Comparison of ENCODE assay signal across 9 mouse cellular contexts in the genomic region with DNA sequence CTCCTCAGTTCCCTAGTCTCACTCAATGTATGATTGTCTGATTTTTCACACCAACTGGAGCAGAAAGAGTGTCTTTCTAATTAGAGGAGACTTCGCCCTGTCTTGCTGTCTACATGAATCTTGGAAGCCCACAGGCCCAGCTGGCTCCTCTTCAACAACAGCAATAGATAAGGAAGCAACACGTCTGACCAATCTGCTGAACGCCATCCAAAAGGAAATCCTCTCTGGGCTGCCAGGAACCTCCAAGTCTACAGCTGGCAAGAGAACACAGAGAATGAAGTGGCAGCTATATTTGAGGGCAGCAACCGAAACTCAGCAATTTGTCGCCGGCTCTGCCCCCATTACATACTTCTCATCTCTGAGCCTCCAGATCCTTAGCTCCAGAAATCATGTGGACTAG.
A peak's percentile ranks its signal among the peaks of the same experiment; 100 is the strongest.
DNase-seq lines count a peak whose midpoint lies in the region; ATAC-seq and TF ChIP-seq lines count a peak whose summit lies in the region.
"Had no signal": no experiment of that assay in that cellular context is flagged by ENCODE, and none has a peak within 500 bp of the region (broad histone marks: within the 10 kb centered on the region; RNA-seq: fewer than 3 reads in every experiment).

No protein-coding gene starts in this region.

- no peaks in the 10 kb centered on the region for H3K9me3 ChIP-seq in kidney, postnatal 0 days (replicated peaks; ENCODE audit: low read length)
- H3K9me3 ChIP-seq: midbrain, embryonic 15.5 days had no signal

- 59% methylated on average over 6 of the region's 6 CpGs for WGBS in kidney, postnatal 0 days

- no peak for TF ChIP-seq CTCF in kidney, postnatal 0 days (IDR thresholded peaks at IDR 0.05; ENCODE audit: low read depth)

- H3K4me3 ChIP-seq in kidney, postnatal 0 days (replicated peaks; ENCODE audit: low read depth, low read length): no peak overlapping the region
- H3K4me3 ChIP-seq: midbrain, embryonic 15.5 days had no signal

- no peak overlapping the region for H3K9ac ChIP-seq in kidney, postnatal 0 days (ENCODE audit: low read depth, low read length)
- H3K9ac ChIP-seq: midbrain, embryonic 15.5 days had no signal

- H3K27me3 ChIP-seq in kidney, postnatal 0 days (ENCODE audit: insufficient read depth, low read length): no peaks in the 10 kb centered on the region
- H3K27me3 ChIP-seq: midbrain, embryonic 15.5 days had no signal

- peak; percentile 30 to 54 for DNase-seq in left cerebral cortex, postnatal 14 days (ENCODE audit: low spot score in 2 of 2)
- DNase-seq in left cerebral cortex, adult 11 months (ENCODE audit: low spot score): no peak
- DNase-seq in kidney, postnatal 0 days (ENCODE audit: low spot score): peak; percentile 49
- peak; percentile 11 for DNase-seq in right cerebral cortex, adult 18-20 months
- DNase-seq in B cell, adult 2 months: no peak
- DNase-seq in layer of hippocampus, postnatal 25 days (ENCODE audit: extremely low spot score in 1 of 2, low spot score in 1 of 2): no peak

- no peak overlapping the region for H3K27ac ChIP-seq in kidney, postnatal 0 days
- H3K27ac ChIP-seq: midbrain, embryonic 15.5 days had no signal

- H3K4me1 ChIP-seq in kidney, postnatal 0 days (replicated peaks; ENCODE audit: insufficient read depth, low read length): no peaks in the 10 kb centered on the region
- H3K4me1 ChIP-seq: midbrain, embryonic 15.5 days had no signal

- peak; percentile 73 for ATAC-seq in frontal cortex, adult (ENCODE audit: low TSS enrichment)
- ATAC-seq in kidney, postnatal 0 days (replicated peaks; ENCODE audit: low FRiP score, low read depth): no peak
- ATAC-seq in megakaryocyte-erythroid progenitor cell, adult 5-6 weeks (replicated peaks; ENCODE audit: low FRiP score, low TSS enrichment, poor library complexity, severe bottlenecking): no peak
- ATAC-seq: midbrain, embryonic 15.5 days had no signal

- intact Hi-C loops in left cerebral cortex, postnatal 14 days (cut with DNase I): no loop called here

- no peaks in the 10 kb centered on the region for H3K36me3 ChIP-seq in kidney, postnatal 0 days (ENCODE audit: insufficient read depth, low read length)
- H3K36me3 ChIP-seq: midbrain, embryonic 15.5 days had no signal

- no peak overlapping the region for H3K4me2 ChIP-seq in kidney, postnatal 0 days (ENCODE audit: low read length)
- H3K4me2 ChIP-seq: midbrain, embryonic 15.5 days had no signal

Comparison
In these comparisons a context has a peak if more than half of its experiments do, and no peak if none do; other contexts are left out.
1. DNase-seq: peak in left cerebral cortex, postnatal 14 days (2 of 2), kidney, postnatal 0 days (single experiment) and right cerebral cortex, adult 18-20 months (single experiment); none in left cerebral cortex, adult 11 months (single experiment), B cell, adult 2 months (0 of 2) and layer of hippocampus, postnatal 25 days (0 of 2).